Mouse (Mus musculus) spleen, postnatal 36 days (tissue): Measurements from ENCODE around the gene Cars.
A peak's percentile ranks its signal among the peaks of the same experiment; 100 is the strongest.
"Not testable (repeated sequence)": the region's sequence is repeated elsewhere in the genome, so short reads cannot be mapped to it uniquely, and the experiment has no call there.

Source experiments
- DNase-seq, 2 experiments: peaks; one replicate each; pipeline ENCODE4 v3.0.0; 2022; ENCODE audit warnings: low spot score in 2 of 2, mixed read lengths in 1 of 2

Gene Cars

DNA sequence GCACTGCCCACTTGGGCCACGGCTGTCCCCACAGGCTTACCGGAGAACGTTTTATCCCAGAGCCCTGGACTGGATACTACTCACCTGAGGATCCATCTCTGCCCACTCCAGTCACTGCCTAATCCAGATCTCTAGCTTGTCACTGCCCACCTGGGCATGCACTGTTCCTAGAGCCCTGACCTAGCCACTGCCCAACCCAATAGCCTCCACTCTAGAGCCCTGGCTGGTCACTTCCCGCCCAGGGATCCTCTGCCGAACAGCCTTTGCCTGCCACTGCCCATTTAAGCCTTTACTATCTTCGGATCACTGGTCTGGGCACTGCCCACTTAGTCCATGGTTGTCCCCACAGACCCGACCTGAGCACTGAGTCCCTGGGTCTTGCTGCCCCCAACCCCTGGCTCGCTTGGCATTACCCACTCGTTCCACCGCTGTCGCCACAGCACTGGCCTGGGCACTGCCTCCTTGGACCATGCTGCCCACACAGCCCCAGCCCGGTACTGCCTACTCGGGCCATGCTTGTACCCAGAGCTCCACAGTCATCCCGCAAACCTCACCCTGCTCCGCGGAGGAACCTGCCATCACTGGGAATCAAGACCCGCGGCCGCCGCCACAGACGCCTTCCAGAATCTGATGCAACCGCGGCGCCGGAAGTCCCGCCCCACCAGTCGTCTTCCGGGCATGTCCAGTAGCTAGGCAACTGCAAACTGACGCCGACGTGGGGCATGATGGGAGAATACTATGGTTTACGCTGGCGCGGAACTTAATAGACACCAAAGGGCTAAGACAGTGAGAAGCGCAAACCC, at the start of gene Cars:
Cars (minus strand) TSS at position 663 of the 803 bp plus-strand sequence.
- peak; percentile 95 to 96 for DNase-seq

DNA sequence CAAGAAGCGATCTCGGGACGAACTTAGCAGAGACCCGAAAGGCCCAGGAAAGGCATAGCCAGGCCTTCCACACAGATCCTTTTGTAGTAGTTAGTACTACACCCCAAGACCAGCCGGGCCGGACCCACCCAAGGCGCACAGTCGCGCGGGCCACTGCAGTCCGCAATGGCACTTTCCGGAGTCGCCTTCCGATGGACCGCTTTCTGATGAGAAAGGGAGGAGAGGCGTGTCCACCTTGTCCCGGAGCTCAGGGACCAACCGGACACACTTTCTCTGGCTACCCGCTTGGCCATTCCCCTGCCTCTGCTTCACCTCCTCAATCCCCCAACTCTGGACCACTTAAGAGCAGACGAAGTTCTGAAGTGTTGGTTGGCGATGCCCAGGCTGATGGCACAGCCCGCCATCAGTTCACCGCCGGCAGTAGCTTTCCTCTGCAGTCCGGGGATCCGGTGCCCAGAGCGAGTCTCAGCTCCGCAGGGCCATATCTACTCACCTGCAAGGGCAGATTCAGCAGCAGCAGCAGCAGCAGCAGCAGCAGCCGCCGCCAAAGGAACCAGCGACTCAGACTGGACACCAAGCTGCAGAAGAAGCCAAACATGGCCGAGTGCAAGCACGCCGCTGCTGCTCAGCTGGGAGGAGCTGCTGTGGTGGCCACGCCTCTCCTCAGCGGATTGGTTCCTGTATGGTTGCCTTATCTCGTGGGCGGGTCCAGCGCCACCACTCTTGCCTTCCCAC, 49.3 kb upstream of the Cars start, which contains the start of gene Tnfrsf22:
Tnfrsf22 (minus strand) TSS at position 628 of the 735 bp plus-strand sequence.
- peak; percentile 84 to 85 for DNase-seq

DNA sequence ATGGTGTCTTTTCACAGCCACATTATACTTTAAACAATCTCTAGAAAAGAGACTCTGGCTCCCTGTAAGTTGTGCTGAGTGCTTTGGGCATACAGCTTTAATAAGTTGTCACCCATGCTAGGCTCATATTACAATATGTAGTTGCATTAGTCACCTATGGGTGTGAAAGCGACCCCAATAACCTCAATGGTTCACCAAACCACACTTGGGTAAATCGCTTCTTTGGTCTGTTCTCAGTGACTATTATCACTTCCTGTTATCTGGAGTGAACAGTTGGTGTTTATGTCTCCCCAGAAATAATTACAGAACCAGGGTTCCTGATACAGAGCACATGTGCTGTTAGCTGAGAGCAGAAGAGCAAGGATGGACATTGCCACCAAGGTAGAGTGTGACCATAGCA, 44.1 kb upstream of the Cars start:
- DNase-seq = not testable (repeated sequence)

DNA sequence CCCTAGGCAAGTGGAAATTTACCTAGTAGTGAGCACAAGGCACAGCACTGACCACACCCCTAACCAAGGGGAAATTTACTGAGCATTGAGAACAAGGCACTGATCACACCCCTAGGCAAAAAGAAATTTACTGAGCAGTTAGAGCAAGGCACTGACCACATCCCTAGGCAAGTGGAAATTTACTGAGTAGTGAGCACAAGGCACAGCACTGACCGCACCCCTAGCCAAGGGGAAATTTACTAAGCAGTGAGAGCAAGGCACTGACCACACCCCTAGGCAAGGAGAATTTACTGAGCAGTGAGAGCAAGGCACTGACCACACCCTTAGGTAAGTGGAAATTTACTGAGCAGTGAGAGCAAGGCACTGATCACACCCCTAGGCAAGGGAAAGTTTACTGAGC, 36.8 kb upstream of the Cars start:
- no peak for DNase-seq

DNA sequence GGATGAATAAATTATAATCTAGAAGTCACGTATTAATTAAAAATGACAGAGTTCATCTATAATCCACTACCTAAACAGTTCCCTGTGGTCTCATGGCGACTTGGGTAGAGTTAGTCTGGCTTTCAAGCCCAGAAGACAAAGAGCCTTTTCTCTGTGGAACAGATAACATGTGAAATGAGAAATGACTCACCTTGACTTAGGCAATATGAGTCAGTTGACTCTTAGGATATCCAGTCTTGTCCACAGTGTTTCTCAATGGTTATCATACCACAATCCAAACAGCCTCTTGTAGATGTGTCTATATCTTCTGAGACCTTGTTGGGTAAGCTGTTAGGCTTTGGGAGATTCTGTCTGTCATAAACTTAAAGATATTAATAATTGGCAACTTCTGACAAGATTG, 31.6 kb upstream of the Cars start:
- DNase-seq = no peak

DNA sequence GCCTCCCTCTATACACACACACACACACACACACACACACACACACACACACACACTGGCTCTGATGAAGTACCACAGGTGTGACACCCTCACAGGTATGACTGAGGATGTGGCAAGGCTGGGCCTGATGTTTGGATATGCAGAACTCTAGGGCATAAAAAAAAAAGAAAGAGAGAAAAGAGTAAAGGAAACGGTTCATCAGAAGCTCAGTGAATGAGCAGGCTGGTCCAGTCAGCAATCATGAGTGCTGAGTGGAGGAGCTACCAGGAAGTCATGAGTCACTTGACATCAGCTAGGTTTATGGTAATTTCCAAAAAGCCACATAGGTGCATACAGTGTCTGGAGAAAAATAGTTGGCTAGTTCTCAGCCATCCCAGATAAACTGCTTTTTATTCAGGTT, 29.6 kb upstream of the Cars start:
- DNase-seq = no peak

DNA sequence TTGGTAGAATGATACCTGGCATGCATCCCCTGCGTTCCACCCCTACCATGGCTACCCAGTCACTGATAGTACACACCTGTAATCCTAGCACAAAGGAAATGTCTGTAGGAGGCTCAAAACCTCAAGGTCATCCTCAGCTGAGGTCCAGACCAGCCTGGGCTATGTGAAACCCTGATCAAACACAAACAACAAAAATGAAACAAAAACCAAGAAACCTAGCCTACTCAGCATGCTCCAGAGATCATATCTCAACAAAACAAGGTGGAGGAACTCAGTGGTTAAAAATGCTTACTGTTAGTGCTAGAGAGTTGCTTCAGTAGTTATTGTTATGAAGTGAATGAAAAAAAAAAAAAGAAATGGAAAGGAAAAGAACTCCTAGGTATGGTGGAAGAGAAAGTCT, 28.6 kb upstream of the Cars start, which contains the start of gene Tnfrsf26:
Tnfrsf26 (minus strand) TSS at position 183 of the 400 bp plus-strand sequence.
- DNase-seq = peak in 1 of 2 experiments; percentile 22

DNA sequence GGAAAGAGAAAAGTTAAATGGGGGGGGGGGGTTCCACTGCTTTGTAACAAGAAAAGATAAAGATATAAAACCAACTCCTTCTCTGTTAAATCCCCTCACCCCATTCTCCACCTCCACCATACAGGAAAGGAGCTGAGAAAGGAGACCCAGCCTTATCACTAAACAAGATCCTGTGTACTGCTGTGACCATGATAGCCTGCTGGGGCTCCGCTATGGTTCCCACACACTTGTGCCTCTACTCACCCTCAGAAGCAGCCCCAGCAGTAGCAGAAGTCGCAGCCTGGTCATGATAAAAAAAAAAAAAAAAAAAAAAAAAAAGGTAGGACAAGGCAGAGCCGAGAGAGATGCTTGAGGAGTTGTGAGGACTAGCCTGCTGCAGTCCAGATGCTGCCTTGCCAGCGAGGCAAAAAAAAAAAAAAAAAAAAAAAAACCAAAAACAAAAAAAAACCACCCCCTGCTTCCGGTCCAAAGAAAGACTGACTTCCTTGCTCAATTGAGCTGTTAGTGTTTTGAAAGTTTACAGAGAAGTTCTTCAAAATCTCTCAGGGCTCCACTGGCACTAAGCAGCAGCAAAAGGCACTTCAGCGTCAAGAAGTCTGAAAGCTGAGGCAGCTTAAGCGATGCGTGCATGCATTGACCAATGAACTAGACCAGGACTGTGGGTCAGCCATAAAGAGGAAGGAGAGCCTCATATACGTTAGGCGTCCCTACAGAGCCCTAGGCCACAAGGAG, 27.8 kb upstream of the Cars start:
- DNase-seq = peak; percentile 22 to 38

DNA sequence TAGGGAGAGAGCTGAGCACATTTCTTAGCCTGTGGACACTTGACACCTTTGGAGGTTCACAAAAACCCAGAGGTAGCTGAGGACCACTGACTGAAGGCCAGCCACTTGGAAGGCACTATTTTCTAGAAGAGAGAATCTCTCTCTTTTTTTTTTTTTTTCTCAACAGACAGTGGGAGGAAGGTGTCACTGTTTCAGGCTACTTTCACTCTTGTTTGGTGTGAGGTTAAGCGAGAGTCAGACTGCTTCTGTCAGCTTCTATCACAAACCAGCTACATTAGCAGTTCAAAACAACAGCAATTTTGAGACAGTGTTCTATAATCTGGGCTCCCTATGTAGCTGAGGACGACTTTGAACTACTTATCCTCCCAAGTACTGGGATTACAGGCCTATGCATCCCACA, 26.3 kb upstream of the Cars start:
- DNase-seq = no peak

DNA sequence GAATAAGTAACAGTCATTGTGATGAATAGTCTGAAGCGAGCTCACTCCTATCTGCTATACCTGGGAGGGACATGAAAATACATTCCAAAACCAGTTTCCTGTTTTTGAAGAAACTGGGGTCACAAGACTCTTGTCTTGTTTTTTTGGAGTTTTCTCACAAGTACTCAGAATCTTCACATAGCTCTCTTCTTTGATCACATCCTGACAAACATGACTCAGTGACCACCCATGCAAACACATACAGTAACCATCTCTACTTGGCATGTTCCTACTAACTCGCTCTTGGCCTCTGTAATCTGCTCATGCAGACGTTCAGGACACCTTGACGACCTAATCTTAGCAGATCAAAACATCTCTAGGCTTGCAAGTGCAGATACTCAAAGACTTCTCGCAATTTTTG, 25.3 kb upstream of the Cars start:
- no peak for DNase-seq

DNA sequence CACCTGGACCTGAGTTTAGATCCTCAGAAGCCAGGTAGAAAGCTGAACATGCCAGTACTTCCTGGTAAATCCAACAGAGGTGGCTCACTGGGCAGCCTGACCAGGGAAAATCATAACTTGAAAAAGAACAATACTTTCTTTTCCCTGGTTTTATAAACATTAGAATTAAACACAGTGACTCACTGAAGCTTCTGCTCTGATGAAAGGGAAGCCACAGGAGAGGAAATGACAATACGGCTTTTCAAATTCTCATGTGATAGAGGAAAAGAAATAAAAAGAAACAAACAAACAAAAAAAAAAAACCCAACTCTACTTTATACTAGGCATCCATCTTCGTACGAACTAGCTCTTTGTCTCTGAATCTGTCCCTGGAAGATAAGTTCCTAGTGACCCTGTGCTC, 24.7 kb upstream of the Cars start:
- no peak for DNase-seq

DNA sequence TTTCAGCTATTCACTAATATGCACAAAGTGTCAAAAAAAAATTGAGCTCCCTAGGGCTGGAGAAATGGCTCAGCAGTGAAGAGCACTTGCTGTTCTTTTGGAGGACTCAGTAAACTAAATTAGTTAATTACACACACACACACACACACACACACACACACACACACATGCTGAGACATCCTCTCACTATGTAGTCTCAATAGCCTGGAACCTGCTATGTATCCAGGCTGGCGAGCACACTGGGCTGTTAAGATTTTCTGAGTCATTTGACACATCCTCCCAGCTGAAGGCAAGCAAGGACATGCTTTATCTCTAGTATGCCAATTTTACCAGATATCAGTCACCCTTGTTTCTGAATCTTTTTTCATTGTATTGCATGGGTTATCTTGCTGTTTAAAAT, 21.1 kb upstream of the Cars start:
- DNase-seq = no peak

DNA sequence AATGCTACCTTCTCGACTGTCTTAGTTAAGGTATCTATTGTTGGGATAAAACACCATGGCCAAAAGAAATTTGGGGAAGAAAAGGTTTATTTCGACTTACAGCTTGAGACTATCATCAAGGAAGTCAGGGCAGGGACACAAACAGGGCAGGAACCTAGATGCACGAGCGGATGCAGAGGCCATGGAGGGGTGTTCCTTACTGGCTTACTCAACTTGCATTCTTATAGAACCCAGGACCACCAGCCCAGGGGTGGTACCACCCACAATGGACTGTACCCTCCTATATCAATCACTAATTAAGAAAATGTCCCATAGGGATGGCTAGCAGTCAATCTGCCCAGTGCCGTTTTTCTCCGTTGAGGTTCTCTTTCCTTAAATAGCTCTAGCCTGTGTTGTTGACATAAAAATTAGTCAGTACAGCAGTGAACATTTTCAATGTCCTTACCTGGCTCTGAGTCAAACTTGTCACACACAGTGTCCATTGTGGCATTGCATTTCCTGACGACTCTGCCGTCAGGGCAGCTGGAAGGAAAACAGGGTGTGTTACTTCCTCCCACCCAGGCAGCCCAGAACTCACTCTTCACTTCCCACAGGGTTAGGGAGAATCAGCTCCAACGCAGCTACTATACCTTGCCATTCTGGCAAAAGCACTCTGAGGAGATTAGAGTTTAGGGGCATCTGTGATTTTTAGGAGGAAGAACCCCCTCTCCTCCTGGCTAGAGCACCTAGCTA, 14.7 kb upstream of the Cars start:
- DNase-seq = no peak

DNA sequence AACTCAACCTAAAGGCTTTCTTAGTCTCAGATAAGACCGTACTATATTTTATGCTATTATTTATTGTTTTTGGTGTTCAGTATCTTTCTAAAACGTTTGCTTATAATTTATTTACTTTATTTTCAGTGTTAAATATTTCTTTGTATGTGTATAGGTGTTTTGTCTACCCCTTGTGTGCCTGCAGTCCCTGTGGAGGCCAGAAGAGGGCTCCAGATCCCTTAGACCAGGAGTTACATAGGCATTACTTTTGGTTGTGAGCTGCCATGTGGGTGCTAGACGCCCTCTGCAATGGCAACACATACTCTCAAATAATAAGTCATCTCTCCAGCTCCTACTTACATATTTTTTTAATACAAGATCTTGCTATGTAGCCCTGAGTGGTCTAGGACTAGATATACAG, 12.3 kb upstream of the Cars start:
- no peak for DNase-seq

DNA sequence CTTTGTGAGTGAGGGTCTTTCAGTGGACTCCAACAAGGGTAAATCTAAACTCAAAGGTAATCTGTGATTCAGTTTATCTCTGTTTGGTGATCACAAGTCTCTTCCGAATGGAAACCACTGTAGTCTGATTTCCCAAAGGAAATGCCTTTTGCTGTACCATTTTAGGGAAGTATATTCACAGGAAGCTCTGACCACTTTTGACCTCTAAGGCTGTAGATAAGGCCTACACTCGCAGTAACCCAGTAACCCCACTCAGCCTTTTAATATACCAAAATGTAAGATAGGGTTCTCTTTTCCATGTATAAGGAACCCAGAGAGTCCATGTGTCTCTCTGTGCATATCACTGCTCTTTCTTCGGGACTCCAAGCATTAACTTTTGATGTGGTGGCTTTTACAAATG, 5.4 kb upstream of the Cars start:
- DNase-seq = no peak

DNA sequence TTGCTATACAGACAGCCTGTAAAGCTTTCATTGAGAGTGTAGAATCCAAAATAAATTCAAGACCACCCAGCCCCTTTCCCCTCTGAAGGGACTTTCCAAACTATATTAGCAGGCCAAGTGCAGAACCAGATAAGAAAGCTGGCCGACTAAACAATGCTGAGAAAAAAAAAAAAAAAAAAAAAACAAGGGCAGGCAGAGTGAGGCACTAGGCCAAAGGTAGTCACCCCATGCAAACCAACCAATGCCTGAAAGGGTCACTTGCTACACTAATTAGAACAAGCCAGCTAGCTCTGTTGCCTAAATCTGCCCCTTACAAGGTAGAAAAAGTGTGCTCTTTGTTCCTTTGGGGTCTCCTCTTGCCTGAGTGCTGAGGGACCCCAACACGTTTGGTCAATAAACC, 5.0 kb upstream of the Cars start:
- no peak for DNase-seq

DNA sequence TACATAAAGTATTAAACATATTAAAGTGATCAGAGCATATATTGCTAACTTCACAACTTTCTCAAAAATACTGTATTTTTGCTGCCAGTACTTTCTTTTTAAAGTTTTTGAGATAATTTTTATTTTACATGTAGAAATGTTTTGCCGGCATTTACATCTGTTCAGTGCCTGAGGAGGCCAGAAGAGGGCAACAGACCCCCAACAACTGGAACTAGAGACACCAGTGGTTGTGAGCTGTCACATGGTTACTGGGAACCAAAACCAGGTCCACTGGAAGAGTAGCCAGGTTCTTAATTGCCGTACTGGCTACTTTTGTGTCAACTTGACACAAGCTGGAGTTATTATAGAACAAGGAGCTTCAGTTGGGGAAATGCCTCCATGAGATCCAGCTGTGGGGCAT, 1.8 kb upstream of the Cars start:
- DNase-seq = no peak

DNA sequence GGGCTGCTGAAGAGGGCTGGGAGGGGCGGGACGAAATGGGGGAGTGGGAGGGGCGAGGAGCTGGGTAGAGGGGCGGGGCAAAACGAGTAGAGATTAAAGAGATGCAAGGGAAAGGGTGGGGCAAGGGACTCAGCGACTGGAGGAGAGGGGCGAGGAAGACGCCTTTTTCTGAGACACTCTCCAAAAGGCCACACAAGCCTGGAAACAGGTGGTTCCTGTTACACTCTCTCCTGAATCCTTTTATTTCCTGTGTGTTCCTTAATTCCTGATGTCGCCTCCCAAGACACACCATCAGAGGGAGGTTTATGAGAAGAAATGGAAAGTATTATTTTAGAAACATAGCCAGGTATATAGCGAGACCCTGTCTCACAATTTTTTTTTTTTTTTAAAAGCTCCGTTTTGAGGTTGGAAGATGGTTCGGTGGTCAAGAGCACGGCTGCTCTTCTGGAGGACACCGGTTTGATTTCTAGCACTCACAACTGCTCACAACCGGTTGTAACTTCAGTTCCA, 396 bp upstream of the Cars start:
- DNase-seq = no peak

DNA sequence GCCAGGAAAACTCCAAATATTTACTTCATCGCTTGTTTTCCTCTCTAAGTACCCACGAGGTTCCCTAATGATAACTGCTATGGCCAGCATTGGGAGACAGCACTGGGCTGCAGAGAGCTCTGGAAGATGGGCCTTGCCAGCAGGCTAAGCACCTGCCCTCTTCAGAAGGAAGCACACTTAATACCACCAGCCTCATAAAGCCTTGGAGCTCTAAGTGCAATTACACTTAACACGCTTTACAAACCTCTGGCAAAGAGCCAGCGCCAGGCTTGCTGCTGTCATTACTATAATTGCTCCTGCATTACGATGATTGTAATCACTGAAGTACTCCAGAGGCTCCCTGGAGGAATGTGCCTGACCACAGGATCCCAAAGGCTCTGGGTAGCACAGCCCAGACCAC, 5.0 kb downstream of the Cars start:
- no peak for DNase-seq

DNA sequence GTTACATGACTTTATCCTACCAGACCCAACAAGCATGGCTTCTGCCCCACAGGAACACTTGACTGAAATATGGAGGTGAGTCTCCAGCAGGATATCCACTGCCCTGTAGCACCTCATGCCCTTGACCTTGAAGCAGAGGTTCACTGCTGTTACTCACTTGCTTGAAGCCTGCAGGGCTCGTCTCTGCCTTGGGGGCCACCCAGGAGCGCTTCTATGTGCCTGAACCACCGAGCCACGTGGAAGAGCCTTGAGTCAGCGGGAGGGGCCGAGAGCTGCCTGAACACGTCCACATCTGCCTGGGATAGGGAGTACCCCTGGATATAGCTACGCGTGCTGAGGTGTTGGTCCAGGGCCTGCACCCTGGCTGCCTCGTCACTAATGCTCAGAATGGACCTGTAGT, 7.6 kb downstream of the Cars start:
- DNase-seq = no peak

DNA sequence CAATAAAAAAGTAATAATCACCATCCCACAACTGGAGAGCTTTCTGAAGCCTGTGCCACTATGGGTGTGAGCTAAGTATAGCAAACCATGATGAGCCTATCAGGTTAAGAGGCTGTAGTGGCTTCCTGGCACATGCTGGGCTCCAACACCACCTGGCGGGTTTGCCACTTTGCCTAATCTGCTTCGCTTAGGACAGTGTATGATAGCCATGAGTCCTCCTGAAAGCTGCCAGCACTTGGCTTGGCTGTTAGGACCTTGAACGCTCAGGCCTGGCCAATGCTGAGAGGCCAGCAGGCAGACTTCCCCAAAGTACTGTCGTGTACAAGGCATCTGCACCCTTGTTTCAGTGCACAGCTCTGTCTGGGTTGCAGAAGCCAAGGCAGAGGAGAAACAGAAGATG, 11.9 kb downstream of the Cars start:
- no peak for DNase-seq

DNA sequence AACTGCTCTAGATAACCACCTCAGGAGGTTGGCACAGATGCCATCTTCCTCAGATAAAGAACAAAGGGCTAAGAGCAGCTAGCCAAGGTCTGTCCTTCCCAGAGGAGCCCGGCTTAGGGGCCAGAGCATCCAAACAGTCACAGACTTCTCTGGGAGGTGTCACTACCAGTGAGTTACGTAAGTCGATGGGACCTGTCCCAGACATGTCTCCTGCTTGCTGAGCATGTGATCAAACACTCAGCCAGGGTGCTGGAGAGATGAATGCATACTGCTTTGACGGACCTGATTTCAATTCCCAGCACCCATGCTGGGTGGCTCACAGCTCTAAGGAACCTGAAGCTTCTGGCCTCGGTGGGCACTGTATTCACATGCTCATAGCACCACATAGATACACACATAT, 12.3 kb downstream of the Cars start:
- DNase-seq = no peak
